Mouse (Mus musculus): ENCODE measurements around the gene Chrm3.
"Not testable (repeated sequence)": the region's sequence is repeated elsewhere in the genome, so short reads cannot be mapped to it uniquely, and the experiment has no call there.

The Chrm3 gene

GRCm38 (mm10) chr13:9895045-9895625, 465.5 kb downstream of the Chrm3 start:
- DNase-seq (ENCODE audit: low read depth, low spot score): peak; percentile 11

DNA sequence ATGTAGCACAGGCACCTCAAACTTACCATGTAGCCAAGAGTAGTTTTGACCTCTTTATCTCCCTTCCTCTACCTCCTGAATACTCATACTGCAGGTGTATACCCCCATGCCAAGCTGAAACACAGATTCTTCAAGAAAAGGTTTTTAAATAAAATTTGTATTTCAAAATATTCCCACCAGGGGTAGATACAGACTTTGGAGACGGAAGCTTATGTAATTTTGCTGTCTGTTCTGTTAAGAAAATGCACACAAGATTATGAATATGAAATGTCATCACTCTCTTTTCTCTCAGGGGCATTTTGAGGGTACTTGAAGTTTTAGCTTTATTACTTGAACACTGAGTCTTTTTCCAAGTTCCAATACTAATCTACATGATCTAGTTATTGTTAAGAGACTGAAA, 469.6 kb downstream of the Chrm3 start:
- DNase-seq (ENCODE audit: low read depth, low spot score): no peak

DNA sequence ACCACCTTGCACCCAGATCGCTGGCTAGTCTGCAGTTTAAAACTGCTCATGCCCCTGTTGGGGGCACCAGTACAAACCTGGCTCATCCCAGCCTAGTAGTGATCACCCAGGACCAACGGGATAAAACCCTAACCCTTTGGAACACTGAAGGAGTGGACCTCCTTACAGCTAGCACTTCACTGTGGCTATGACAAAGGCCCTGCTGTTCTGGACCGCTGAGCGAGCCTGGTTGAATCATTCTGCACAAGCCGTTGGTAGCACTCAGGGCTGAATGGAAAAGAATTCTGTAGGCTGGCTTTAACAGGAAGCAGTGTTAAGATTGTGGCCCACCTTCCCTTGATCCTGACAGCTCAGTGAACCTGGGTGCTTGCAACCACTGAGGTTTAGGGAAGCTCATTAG, 470.2 kb downstream of the Chrm3 start:
- no peak for DNase-seq (ENCODE audit: low read depth, low spot score)

GRCm38 (mm10) chr13:9889954-9890353, 470.7 kb downstream of the Chrm3 start:
- no peak for DNase-seq (ENCODE audit: low read depth, low spot score)

DNA sequence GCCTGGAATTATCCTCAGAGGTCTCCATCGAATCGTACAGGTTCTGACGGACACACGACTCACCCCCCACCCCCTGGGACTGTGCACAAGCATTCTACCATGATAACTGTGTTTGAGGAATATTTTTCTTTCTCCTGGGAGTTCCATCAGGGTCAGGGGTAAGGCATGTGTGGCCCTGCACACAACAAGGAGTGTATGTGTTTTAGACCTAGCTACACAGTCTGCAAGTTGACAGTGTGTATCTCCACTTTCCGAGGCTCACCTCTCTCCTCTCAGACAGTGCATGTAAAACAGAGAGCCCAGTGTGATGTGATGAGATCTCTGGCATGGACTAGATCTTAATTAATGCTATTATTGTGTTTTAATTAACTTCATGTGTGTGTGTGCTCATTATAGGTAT, 472.4 kb downstream of the Chrm3 start:
- no peak for DNase-seq (ENCODE audit: low read depth, low spot score)

DNA sequence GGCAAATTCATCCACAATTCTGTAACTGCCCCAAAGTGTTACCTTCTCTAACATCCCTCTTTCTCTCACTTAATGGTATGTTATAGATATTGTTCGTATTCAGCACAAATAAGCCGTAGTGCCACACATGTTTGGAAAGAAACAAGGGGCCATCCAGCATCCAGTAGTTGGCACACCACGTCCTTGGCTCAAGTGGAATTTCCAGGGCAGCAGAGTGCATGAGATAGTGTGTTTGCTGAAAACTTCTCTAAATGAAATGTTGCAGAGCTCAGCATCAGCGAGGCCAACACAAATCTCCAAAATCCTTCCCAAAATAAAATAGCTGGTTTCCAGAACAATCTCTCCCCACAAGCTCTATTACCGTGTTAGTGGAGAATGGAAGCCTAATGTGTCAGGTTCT, 473.4 kb downstream of the Chrm3 start:
- no peak for DNase-seq (ENCODE audit: low read depth, low spot score)

GRCm38 (mm10) chr13:9886465-9887135, 474.0 kb downstream of the Chrm3 start:
- DNase-seq (ENCODE audit: low read depth, low spot score): no peak

GRCm38 (mm10) chr13:9882362-9883282, 478.0 kb downstream of the Chrm3 start:
- DNase-seq (ENCODE audit: low read depth, low spot score): peak; percentile 30

DNA sequence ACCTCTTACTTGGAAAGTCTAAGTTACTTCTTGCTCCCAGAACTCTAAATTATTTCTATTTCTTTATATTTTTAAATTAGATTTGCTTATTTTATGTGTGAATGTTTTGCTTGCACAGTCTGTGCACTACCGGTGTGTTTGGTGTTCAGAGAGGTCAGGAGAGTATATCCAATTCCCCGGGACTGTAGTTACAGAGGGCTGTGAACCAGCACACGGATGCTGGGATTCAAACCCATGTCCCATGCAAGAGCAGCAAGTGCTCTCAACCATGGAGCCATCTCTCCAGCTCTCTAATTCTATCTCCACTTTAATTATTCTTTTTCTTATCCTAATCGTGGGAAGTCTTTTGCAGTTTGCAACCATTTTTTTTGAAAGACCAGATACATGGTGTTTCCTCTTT, 478.7 kb downstream of the Chrm3 start:
- DNase-seq (ENCODE audit: low read depth, low spot score): no peak

DNA sequence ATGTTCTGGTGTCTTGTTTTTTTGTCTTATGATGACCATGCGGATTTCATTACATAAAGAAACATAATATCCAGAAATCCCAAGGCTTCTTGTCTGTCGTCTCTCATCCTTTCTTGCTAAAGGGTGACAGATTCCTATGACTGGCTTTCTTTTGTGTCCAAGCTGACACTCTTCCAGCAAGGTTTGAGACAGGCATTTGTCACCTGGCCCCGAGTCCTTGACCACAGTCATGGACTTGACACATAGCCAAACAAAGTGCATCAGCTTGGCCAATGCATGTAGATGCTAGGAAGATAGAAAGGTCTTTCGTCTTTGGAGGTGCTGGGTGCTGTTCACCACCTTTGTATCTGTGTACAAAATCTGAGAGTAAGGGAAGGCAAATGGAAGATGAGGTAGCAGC, 480.2 kb downstream of the Chrm3 start:
- DNase-seq (ENCODE audit: low read depth, low spot score): no peak

DNA sequence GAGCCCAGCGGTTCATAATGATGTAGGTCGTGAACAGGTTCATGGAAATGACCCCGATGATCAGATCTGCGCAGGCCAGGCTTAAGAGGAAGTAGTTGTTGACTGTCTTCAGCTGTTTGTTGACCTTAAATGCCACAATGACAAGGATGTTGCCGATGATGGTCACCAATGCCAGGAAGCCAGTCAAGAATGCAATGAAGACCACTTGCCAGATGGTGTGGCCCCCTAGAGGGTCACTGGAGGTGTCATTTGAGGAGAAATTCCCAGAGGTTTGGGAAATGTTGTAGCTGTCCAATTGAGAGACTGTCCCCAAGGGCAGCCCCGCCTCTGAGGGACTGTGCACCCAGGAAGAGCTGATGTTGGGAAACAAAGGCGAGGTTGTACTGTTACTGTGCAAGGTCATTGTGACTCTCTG, 482.0 kb downstream of the Chrm3 start:
- no peak for DNase-seq (ENCODE audit: low read depth, low spot score)

GRCm38 (mm10) chr13:9873377-9873776, 487.3 kb downstream of the Chrm3 start:
- DNase-seq (ENCODE audit: low read depth, low spot score): no peak

- no peak for DNase-seq (ENCODE audit: low read depth, low spot score)
These were observed 494.5 kb downstream of the Chrm3 start for GRCm38 (mm10) chr13:9866161-9866560.

- DNase-seq (ENCODE audit: low read depth, low spot score): no peak
These were observed 513.1 kb downstream of the Chrm3 start for GRCm38 (mm10) chr13:9847515-9847914.

DNA sequence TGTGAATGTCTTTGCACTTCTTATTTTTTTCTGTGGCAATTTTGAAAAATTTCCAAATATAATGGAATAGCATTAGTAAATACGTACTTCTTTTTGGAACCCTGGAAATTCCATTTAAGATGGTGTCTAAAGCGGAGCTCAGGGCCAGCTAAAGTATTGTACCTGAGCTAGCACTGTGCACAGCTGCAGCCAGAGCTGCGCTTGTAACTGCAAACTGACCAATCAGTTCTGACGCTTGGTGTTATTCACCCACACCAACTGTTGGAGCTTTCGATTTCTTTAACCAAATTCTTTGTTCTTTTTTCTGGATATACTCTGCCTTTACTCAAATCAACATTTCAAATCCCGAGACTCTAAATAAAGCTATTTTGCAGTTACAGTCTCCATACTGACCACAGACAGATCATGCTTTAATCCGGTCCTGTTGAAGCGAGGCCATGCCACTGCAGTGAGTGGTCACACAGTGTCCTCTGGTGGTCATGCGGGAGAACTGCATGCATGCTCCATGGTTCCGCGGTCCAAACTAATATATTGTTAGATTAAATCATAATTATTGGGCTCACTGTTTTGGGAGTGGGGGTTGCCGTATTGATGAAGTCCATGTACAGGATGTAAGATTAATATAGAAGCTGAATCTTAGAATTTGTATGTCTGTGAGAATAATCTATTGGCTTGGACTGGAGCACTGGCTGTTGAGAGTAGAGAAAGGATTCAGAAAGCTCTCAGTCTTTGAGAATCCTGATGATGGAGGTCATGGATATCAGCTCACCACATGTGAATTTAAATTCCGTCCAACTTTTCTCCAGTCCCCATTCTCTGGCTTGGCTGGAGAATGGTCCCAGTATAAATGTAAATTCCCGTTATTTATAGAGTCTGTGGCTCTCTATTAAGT, 513.9 kb downstream of the Chrm3 start:
- peak; percentile 50 for DNase-seq (ENCODE audit: low read depth, low spot score)

- not testable (repeated sequence) for DNase-seq (ENCODE audit: low read depth, low spot score)
These were observed 526.4 kb downstream of the Chrm3 start for GRCm38 (mm10) chr13:9834146-9834679.

GRCm38 (mm10) chr13:9826227-9826626, 534.4 kb downstream of the Chrm3 start:
- DNase-seq (ENCODE audit: low read depth, low spot score): no peak
